Mouse (Mus musculus) central nervous system, embryonic 11.5 days (tissue): ENCODE measurements around the gene Gm7358. TPM values are rescaled to one million over a fixed set of nuclear protein-coding genes. Genes with fewer than 3 reads are reported as not detected.

Experiments
- polyA plus RNA-seq: library from polyadenylated mRNA; depleted of rRNA; stranded (reverse); fragments of >200 nt; gene quantifications from 2 replicates; pipeline ENCODE4 v1.2.3, GENCODE M21; 2012; rRNA removed

The Gm7358 gene
- not detected in 2 replicates for polyA plus RNA-seq

DNA sequence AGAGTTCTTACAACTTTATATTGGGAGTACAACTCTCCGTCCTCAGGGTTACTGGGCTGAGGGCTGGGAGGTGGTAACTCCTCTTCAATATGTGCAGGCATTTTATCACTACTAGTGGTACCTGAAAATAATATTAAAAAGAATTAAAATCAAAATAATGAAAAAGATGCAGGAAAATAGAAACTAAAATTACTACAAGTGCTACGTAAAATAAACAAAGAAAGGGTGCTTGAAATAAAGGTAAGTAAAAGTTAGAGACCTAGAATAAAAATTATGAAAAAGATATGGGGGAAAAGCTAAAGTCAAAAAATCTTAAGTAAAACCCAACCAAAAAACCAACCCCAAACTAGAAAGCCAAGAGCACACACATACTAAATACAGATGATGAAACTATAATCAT lies at the start of gene Gm7358:
Gm7358 (minus strand) TSS at position 101 of the 400 bp plus-strand sequence.

Other genes starting within 250 kb of the Gm7358 start
- gene Gm7168, start 111.2 kb downstream of the Gm7358 start, polyA plus RNA-seq = 0.05 TPM in 1 of 2 replicates, not detected in the other
- gene Gm7356, start 55.8 kb downstream of the Gm7358 start, polyA plus RNA-seq = not detected in 2 replicates
- 0.97 and 1.4 TPM in 2 replicates for gene Dact2, start 144.8 kb upstream of the Gm7358 start, polyA plus RNA-seq
- 7.7 and 26.0 TPM in 2 replicates for gene Smoc2, start 220.0 kb upstream of the Gm7358 start, polyA plus RNA-seq